Mouse (Mus musculus) spleen, postnatal 36 days (tissue): ENCODE measurements around the gene Tmem185b.
A peak's percentile ranks its signal among the peaks of the same experiment; 100 is the strongest.

Source experiments
- DNase-seq, 2 experiments: peaks; one replicate each; pipeline ENCODE4 v3.0.0; 2022; ENCODE audit warnings: low spot score in 2 of 2, mixed read lengths in 1 of 2

Gene Tmem185b

DNA sequence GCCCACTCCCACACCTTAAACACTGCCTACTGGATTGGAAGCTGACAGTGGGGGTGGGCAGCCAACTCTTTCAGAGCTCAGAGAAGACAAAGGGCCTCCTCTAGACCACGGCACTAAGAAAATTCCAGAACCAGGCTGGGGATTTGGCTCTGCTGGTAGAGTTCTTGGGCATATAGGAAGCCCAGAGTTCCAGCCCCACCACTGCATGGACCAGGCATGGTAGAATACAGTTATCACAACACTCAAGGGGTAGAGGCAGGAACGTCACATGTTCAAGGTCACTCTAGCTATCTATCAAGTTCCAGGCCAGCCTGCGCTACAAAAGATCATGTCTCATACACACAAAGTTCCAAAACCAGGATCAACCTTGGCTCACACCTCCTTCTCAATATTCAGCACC lies 22.8 kb upstream of the Tmem185b start:
- no peak for DNase-seq

DNA sequence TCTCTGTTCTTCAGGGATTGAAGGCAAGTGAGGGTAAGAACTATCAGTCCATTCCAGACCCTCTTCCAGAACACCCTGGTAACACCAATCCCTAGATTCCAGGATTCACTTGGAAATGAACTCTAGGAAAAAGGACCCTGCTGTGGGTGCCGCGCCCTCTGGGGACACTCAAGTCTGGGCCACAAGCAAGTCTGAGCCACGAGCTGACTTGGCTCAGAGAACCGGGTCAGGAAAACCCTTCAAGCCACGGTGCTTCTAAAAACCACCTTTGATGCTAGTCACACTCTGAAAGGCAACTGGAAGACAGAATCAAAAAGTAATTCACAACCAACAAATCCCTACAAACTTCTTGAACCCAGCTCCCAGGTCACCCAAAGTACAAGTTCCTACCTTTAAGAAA lies 22.2 kb upstream of the Tmem185b start:
- DNase-seq, result no peak

DNA sequence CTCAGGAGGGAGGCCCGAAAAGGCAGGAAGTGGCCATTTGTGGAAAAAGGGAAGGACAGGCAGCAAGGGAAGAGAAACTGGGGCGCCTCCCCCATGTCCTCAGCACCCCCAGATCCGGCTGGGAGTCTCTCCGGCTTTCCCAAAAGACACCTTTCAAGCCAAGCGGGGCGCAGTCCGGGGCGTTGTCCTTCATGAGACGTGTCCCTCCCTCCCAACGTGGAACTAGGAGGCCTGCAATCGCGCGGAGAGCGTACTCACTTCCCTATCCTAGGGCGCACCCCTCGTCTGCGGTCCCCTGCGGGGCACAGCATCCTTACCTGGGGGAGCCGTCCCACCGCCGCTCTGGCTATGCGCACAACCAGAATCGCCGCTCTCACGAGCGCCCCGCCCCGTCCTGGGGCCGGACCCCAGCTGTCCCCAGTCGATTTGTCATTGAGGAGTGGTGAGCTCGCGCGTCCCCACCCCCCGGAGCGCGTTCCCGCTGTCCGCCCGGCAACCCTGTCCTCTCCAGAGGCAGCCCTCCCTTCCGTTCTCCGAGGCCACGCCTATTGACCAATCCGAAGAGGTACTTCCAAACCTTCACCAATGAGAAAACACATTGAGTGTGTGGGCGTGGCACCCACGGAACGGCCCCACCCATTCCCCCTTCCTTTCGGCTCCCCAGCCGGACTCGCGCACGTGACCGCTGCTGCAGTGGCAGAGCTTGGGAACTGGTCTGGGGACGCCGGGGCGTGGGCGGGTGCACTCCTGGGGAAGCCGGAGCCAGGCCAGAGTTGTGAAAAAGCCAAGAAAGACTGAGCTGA lies 21.5 kb upstream of the Tmem185b start, which contains the start of gene Ralb:
TSS of gene Ralb (minus strand) at position 535 of the 803 bp plus-strand sequence.
- peak; percentile 92 to 93 for DNase-seq

DNA sequence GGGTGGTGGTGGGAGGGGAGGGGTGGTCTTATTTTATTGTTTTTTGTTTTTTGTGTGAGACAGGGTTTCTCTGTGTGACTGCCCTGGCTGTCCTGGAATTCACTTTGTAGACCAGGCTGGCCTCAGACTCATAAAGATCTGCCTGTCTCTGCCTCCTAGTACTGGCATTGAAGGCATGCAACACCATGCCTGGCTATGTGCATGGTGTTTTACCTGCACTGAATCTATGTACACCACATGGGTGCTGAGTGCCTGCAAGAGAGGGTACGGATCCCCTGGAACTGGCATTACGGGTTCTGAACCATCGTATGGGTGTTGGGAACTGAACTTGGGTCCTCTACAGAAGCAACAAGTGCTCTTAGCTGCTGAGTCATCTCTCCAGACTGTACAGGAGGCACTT lies 20.0 kb upstream of the Tmem185b start:
- no peak for DNase-seq

GRCm38 (mm10) chr1:119508548-119508947 lies 17.4 kb upstream of the Tmem185b start:
- no peak for DNase-seq

DNA sequence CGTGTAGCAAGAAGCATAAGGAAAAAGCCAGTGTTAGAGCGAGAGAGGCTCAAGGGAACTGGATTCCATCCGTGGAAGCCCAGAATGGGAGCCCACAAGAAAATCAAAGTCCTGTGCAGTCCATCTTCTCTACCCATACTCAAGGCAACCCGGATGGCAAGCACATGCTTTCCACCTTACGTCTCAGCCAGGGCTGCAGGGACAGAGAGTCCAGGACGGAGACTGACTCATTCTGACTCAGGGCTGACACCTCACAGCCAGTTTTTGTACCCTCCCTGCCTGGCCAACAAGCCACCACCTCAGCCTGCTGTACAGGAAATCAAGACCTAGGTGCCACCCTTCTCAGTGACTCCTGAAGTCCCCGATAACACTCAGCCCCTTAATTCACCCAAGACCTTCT lies 16.5 kb upstream of the Tmem185b start:
- no peak for DNase-seq

DNA sequence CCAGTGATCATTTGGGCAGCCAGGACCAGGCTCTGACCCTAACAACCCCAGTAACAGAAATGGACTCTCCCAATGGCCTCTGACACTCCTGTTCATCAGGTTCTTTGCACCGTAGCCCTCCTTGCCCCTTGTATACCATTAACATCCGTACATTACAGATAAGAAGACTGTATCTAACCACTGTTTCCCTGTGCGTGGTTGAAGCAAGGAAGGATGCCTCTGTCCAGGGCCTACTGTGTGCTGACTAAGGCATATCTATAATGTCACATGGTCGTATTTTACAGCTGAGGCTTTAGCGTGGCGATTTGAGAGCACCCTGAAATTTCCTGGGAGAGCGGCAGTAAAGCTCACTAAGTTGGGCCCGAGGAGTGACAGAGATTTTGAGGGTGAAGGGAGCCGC lies 15.6 kb upstream of the Tmem185b start:
- no peak for DNase-seq

- no peak for DNase-seq
Measured at GRCm38 (mm10) chr1:119510857-119511256, 15.1 kb upstream of the Tmem185b start.

DNA sequence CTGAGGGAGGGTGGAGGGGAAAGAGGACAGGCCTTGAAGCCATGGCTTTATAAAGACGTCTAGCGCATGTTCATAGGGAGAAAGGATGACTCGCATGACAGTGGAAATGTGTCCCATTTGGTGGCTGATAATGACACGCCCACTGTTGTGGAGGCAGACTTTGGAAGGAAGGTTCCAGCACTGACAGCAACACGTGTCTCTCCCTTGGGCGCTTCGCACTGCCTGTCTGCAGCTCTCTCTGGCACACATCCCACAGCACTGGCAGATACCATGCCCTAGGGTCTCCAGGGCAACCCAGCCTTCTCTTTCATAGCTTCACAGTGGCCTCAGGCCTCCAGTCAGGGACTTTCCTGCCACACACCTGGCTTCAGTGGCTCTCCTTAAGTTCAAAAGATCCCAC lies 7.9 kb upstream of the Tmem185b start:
- no peak for DNase-seq

- DNase-seq, result no peak
Measured at GRCm38 (mm10) chr1:119518786-119519185, 7.2 kb upstream of the Tmem185b start.

GRCm38 (mm10) chr1:119519286-119519685 lies 6.7 kb upstream of the Tmem185b start:
- no peak for DNase-seq

- DNase-seq, result no peak
Measured at GRCm38 (mm10) chr1:119521029-119521428, 4.9 kb upstream of the Tmem185b start.

DNA sequence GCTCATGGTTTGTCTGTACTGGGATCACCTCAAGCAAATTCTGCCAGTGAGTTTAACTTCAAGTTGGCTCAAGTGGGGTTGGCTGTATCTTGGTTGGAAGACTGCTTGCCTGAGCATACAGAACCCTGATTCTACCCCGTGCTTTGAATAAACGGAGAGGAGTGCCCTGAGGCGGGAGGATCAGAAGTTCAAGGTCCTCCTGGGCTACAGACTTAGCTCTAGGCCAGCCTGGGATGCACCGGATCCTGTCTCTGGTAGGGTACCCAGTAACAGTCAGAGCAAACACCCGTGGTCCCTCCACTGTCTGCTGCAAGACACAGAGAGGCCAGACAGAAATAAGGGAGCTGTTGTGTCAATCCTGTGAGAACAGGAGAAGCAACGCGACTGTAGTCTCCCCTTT lies 4.3 kb upstream of the Tmem185b start:
- no peak for DNase-seq

GRCm38 (mm10) chr1:119522726-119523125 lies 3.2 kb upstream of the Tmem185b start:
- DNase-seq, result no peak

GRCm38 (mm10) chr1:119523369-119523768 lies 2.6 kb upstream of the Tmem185b start:
- DNase-seq, result no peak

DNA sequence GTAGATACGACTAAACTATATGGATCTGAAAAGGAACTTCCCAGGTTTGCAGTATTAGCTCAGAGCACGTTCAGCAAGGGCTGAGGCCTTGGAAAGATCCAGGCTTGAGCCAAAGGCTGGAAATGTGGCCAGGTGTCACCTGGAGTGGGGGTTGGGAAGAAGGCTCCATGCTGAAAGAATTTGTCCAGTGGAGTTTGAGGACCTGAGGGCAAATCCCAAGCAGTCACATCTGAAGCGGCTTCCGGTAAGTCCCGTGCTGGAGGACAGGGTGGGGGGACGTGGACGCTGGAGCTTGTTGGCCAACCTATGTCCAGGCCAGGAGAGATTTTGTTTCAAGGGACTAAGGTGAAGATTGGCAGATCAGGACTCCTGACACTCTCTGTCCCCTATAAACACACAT lies 2.1 kb upstream of the Tmem185b start:
- no peak for DNase-seq

DNA sequence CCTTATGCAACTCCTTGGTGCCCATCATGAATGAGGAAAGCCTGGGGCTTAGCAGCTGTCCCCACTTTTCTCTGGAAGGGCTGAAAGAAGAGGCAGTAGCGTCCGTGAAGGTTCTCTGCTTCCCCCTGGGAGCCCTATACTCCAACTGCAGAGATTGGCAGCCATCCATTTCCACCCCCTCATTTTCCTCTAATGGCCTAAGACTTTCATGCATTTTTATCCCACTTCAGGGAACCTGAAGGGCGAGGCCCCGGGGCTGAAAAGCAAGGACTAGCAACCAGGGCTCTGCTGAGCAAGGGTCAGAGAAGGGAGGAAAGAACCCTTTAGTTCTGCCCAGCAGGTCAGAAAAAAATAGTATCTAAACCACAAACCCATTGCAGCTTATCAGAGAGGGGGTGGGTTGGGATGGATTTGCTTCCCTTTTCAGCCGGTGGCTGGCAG lies 936 bp upstream of the Tmem185b start:
- DNase-seq, result no peak

DNA sequence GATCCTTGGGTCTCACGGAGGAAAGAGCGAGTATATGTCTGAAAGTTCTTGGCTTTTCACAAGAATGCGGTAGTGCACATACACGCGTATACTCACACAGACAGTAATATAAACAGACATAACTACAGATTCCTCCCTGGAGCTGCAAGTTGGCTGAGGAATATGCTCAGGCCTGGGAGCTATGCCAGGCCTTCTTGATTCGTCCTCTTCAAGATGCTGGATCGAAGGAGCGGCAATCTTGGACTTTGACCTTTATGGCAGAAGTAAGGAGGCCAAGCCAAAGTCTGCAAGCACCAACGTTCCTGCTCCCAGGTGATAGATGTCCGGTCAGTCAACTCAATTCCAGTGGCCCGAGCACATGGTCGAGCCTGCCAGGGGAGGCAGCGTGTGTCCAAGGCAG lies 5.0 kb downstream of the Tmem185b start:
- no peak for DNase-seq

- DNase-seq, result no peak
Measured at GRCm38 (mm10) chr1:119532165-119532564, 6.2 kb downstream of the Tmem185b start.

DNA sequence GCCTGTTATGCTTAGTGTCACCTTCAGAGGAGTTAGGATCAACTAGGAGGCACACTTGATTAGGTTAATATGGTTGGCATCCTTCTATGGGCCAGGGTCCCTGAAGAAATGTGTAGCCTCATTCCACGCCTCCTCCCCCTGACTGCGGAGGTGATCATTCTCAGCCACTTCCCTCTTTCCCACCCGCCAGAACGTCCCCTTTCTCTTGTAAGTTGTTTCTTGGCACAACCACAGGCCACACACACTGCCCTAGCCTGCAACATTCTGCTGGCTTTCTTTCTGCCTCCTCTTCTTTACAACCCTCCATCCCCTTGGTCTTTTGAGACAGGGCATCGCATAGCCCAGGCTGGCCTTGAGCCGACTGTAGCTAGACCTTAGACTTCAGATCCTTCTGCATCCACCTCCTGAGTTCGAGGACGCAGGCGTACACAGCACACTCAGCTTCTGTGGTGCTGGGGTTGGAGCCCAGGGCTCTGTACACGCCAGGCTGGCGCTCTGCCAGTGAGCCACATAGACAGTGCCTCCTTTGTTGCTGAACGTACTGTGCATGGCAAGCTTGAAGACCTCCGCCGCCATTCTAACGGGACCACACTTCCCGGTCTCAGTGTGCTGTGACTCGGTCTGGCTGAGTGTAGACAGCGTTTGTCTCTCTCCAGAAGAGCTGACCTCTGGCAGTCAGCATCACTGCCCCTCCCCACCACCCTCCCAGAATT lies 7.3 kb downstream of the Tmem185b start:
- DNase-seq, result no peak

GRCm38 (mm10) chr1:119534341-119534740 lies 8.4 kb downstream of the Tmem185b start:
- DNase-seq, result no peak

GRCm38 (mm10) chr1:119536122-119536521 lies 10.2 kb downstream of the Tmem185b start:
- DNase-seq, result no peak

GRCm38 (mm10) chr1:119537651-119538050 lies 11.7 kb downstream of the Tmem185b start:
- DNase-seq, result no peak
